Mouse (Mus musculus) ES-E14 (cell line): Measurements from ENCODE around the gene Lrrc8d. TPM values are rescaled to one million over a fixed set of nuclear protein-coding genes. Genes with fewer than 3 reads are reported as not detected.

ENCODE experiments used
- DNase-seq: peaks from one replicate; pipeline ENCODE4 v3.0.0-alpha.2; 2013; ENCODE audit warnings: low read depth, low spot score
- H3K27ac ChIP-seq: 2 replicates; pipeline ENCODE4 v1.5.1; 2012; ENCODE audit warnings: low read depth, mild to moderate bottlenecking, low read length, moderate library complexity, mixed read lengths; ENCODE audit not compliant: poor library complexity, insufficient read depth, severe bottlenecking
- H3K36me3 ChIP-seq: 2 replicates; pipeline ENCODE4 v1.6.1; 2012; ENCODE audit warnings: mild to moderate bottlenecking, low read length, moderate library complexity, mixed read lengths; ENCODE audit not compliant: control insufficient read depth, poor library complexity, insufficient read depth, severe bottlenecking
- H3K4me1 ChIP-seq, 2 experiments: fragments of 150-350 bp in 1 of 2; sonication (generic) in 1 of 2; 2 replicates each; pipeline ENCODE4 v1.6.1; 2012; ENCODE audit warnings: low read length in 2 of 2, mild to moderate bottlenecking in 1 of 2, mixed read lengths in 1 of 2; ENCODE audit not compliant: control insufficient read depth in 2 of 2, insufficient read depth in 2 of 2, poor library complexity in 1 of 2
- H3K4me3 ChIP-seq, 2 experiments: fragments of 150-350 bp in 1 of 2; sonication (generic) in 1 of 2; 2 replicates each; pipeline ENCODE4 v1.5.1; 2012; ENCODE audit warnings: low read length in 2 of 2, low read depth in 1 of 2, mild to moderate bottlenecking in 1 of 2, mixed read lengths in 1 of 2; ENCODE audit not compliant: insufficient read depth in 1 of 2, poor library complexity in 1 of 2, severe bottlenecking in 1 of 2
- H3K9ac ChIP-seq: 2 replicates; pipeline ENCODE4 v1.6.1; 2012; ENCODE audit warnings: low read depth, mild to moderate bottlenecking, low read length, mixed read lengths; ENCODE audit not compliant: poor library complexity, insufficient read depth, severe bottlenecking
- H3K9me3 ChIP-seq: fragments of 150-350 bp; sonication (generic); 2 replicates; pipeline ENCODE4 v1.6.1; 2012; ENCODE audit warnings: low read depth, mild to moderate bottlenecking, low read length; ENCODE audit not compliant: control insufficient read depth, insufficient read depth
- CHD2 ChIP-seq: IDR thresholded peaks from 2 replicates; pipeline ENCODE4 v1.6.1; 2014; ENCODE audit warnings: mild to moderate bottlenecking, low read depth, low read length, inconsistent platforms
- HCFC1 ChIP-seq: IDR thresholded peaks from 2 replicates; pipeline ENCODE4 v1.6.1; 2012; ENCODE audit warnings: low read length, inconsistent platforms, borderline replicate concordance; ENCODE audit not compliant: insufficient read depth
- MAFK ChIP-seq: IDR thresholded peaks from 2 replicates; pipeline ENCODE4 v1.6.1; 2014; ENCODE audit warnings: mild to moderate bottlenecking, low read depth, low read length, inconsistent platforms; ENCODE audit not compliant: insufficient read depth
- ZC3H11A ChIP-seq: IDR thresholded peaks from 2 replicates; pipeline ENCODE4 v1.6.1; 2012; ENCODE audit warnings: low read depth, mild to moderate bottlenecking, inconsistent platforms, low read length, borderline replicate concordance
- ZNF384 ChIP-seq: IDR thresholded peaks from 2 replicates; pipeline ENCODE4 v1.6.1; 2012; ENCODE audit warnings: low read depth, low read length, inconsistent platforms
- in situ Hi-C, 2 experiments: fragments of 600-800 bp; cut with MboI; formaldehyde crosslinking; loops; one replicate each; pipeline ENCODE4 v1.15.1; 2025; ENCODE audit warnings: low sequenced_read_pairs in 2 of 2, inconsistent platforms in 1 of 2; ENCODE audit not compliant: unreplicated experiment in 2 of 2
- total RNA-seq: library from RNA; depleted of rRNA; stranded (reverse); fragments of 300-350 nt; gene quantifications from 2 replicates; pipeline ENCODE4 v1.2.3, GENCODE M21; 2012

Lrrc8d gene
- total RNA-seq, 1 experiment = 23.2 TPM

DNA sequence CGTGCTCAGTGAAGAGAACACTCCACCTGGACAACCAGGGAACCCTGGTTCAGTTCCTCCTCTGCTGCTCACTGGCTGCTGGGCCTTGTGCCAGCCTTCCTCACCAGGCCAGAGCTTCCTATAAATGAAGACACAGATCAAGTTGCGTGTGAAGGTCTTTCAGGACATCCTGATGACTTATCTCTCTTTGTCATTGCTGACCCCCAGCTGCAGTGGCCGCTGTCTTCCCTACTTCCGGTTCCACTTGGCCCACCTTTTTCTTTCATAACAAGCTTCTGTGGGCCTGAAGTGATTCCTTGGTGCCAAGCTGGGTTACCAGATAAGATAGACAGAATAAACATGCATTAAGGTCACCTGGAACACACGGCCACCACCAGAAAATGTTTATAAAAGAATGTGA lies 90.0 kb downstream of the Lrrc8d start:
- Histone ChIP-seq H3K4me3 (no peak overlapping the region), H3K9me3 (no peaks in the 10 kb centered on the region), H3K9ac (no peak overlapping the region), H3K4me1 (peaks cover 6 to 13% of the 10 kb centered on the region in 2 experiments; a peak in 3 of 4 replicates), H3K27ac (no peak overlapping the region), H3K36me3 (no peaks in the 10 kb centered on the region; the same call in 1 of the 2 replicates)
- no peak for DNase-seq
- TF ChIP-seq ZC3H11A = no peak
- no peak for TF ChIP-seq HCFC1
- TF ChIP-seq MAFK = no peak
- TF ChIP-seq ZNF384 = no peak
- TF ChIP-seq CHD2 = no peak
- in situ Hi-C loops = no loop called here

DNA sequence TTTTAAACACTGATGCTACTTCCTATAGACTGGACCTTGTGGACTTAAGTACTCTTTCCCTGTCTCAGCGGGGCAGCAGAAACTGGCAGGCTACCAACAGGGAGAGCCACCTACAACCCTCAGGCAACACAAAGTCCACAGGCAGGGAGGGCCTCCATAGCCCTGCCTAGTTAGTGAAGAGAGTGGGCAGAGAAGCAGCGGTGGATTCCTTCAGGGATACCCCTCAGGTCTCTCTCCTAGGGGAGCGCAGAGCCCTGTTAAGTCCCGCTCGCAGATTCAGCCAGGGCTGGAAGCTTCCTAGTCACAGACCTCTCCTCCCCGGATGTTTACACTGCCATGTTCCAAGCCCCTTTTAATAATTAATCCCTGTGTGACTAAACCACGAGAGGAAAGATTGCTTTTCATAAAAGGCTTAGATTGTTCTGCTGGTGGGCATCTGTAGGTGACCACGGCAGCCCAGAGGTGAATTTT lies 92.6 kb downstream of the Lrrc8d start:
- Histone ChIP-seq H3K4me1 (peaks cover 6 to 13% of the 10 kb centered on the region in 2 experiments; a peak in 3 of 4 replicates), H3K36me3 (no peaks in the 10 kb centered on the region; the same call in 1 of the 2 replicates), H3K9ac (peak overlapping the region; percentile 48; the same call in 1 of the 2 replicates), H3K4me3 (peak overlapping the region; percentile 17 to 18; a peak in 2 of 4 replicates), H3K27ac (peak overlapping the region; percentile 61; the same call in 1 of the 2 replicates), H3K9me3 (no peaks in the 10 kb centered on the region)
- in situ Hi-C loops = no loop called here
- TF ChIP-seq MAFK (no peak), ZNF384 (no peak), ZC3H11A (no peak), CHD2 (no peak), HCFC1 (no peak)
- DNase-seq = no peak

DNA sequence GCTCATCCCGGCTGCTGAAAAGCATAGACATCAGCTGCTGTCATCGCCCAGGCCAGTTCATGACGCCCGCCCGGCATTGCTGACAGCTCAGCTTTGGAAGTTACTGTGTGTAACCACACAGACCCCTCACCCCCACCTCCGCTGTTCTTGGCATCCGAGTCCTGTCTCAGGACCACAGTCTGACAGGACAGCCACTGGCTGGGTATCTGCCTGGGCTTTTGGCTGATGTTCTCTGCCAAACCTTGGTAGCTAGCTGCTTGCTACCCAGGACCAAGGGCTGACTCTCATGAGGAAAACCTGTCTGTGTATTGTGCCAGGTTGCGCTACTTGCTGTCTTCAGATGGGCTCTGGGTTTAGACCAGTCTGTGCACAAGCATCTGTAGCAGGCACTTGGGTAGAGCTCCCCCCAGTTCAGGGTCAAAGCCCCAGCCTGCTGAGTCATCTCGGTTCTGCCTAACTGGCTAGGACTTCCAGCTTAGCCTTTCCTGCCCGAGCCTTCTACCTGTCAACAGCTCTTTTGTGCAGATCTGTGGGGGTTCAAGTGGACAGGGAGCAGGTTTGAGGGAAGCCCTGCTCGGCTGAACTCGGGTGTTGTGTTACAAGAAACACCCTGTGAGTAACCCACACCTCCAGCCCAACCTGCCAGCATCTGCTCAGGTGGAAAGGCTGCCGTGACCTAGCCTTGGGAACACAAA lies 93.2 kb downstream of the Lrrc8d start:
- H3K9ac ChIP-seq = no peak overlapping the region
- peaks cover 6 to 13% of the 10 kb centered on the region in 2 experiments; a peak in 3 of 4 replicates for H3K4me1 ChIP-seq
- H3K36me3 ChIP-seq = no peaks in the 10 kb centered on the region; the same call in 1 of the 2 replicates
- no peaks in the 10 kb centered on the region for H3K9me3 ChIP-seq
- peak overlapping the region; percentile 45 for H3K27ac ChIP-seq
- peak; percentile 77 for TF ChIP-seq MAFK
- no peak for TF ChIP-seq HCFC1
- TF ChIP-seq CHD2 = no peak
- no peak for TF ChIP-seq ZC3H11A
- in situ Hi-C loops = no loop called here
- DNase-seq = no peak
- H3K4me3 ChIP-seq = peak overlapping the region; percentile 17 to 18; a peak in 2 of 4 replicates

DNA sequence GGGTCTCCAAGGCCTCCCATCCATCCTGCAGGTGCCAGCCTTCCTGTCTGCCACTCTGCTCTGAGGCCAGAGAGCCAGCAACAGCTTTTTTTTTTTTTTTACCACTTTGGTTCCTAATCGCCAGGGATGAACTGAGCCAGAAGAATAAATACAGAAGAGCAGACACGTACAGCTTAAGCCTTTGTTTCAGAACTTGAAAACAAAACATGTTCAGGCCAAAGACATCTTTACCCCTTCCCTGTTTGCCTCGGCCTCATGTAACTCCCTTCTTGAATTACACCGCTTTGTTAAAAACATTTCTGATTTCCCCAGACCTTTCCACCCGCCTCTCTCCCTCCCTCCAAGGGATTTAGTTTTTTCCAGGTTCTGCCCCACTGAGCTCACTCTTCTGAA lies 93.8 kb downstream of the Lrrc8d start:
- no peaks in the 10 kb centered on the region for H3K9me3 ChIP-seq
- H3K9ac ChIP-seq = no peak overlapping the region
- H3K27ac ChIP-seq = peak overlapping the region; percentile 44
- peaks cover 6 to 13% of the 10 kb centered on the region in 2 experiments; a peak in 3 of 4 replicates for H3K4me1 ChIP-seq
- no peak overlapping the region for H3K4me3 ChIP-seq
- no peak for TF ChIP-seq CHD2
- 0 out of 2 replicates have a peak, but pooled peaks have one; percentile 15 for TF ChIP-seq ZNF384
- no peak for TF ChIP-seq ZC3H11A
- in situ Hi-C loops = no loop called here
- no peak for DNase-seq
- H3K36me3 ChIP-seq = no peaks in the 10 kb centered on the region
